Mouse (Mus musculus) heart, postnatal 0 days (tissue): ENCODE results near the gene Chrdl2. TPM values are rescaled to one million over a fixed set of nuclear protein-coding genes. Genes with fewer than 3 reads are reported as not detected.
"Not testable (repeated sequence)": the region's sequence is repeated elsewhere in the genome, so short reads cannot be mapped to it uniquely, and the experiment has no call there.

ENCODE experiments used
- ATAC-seq: fragments of 200-750 bp; cut with Nextera tagmentation; 2 replicates; pipeline ENCODE4 v1.8.0; 2017; ENCODE audit warnings: low read depth, moderate number of reproducible peaks, moderate library complexity; ENCODE audit not compliant: insufficient read depth
- DNase-seq: peaks from one replicate; pipeline ENCODE4 v3.0.0-alpha.2; 2016; ENCODE audit warnings: low spot score
- H3K27ac ChIP-seq: fragments of 300-500 bp; sonication (generic); 2 replicates; pipeline ENCODE4 v1.5.1; 2014; ENCODE audit warnings: low read depth, mild to moderate bottlenecking
- H3K27me3 ChIP-seq: fragments of 300-500 bp; sonication (generic); 2 replicates; pipeline ENCODE4 v1.6.1; 2014; ENCODE audit warnings: low read length, mixed read lengths; ENCODE audit not compliant: control insufficient read depth, insufficient read depth
- H3K36me3 ChIP-seq: fragments of 300-500 bp; sonication (generic); replicated peaks from 2 replicates; pipeline ENCODE4 v1.6.1; 2014; ENCODE audit warnings: low read length, mixed read lengths; ENCODE audit not compliant: control insufficient read depth, insufficient read depth
- H3K4me1 ChIP-seq: fragments of 300-500 bp; sonication (generic); 2 replicates; pipeline ENCODE4 v1.6.1; 2014; ENCODE audit warnings: antibody characterized with exemption; ENCODE audit not compliant: control insufficient read depth, insufficient read depth
- H3K4me2 ChIP-seq: fragments of 300-500 bp; sonication (generic); 2 replicates; pipeline ENCODE4 v1.6.1; 2014; ENCODE audit warnings: low read depth, mild to moderate bottlenecking, low read length, moderate library complexity
- H3K4me3 ChIP-seq: fragments of 300-500 bp; sonication (generic); 2 replicates; pipeline ENCODE4 v1.5.1; 2014; ENCODE audit warnings: low read depth, low read length
- H3K9ac ChIP-seq: fragments of 300-500 bp; sonication (generic); replicated peaks from 2 replicates; pipeline ENCODE4 v1.6.1; 2014; ENCODE audit warnings: low read depth, low read length, mixed read lengths
- H3K9me3 ChIP-seq: fragments of 300-500 bp; sonication (generic); replicated peaks from 2 replicates; pipeline ENCODE4 v1.6.1; 2016; ENCODE audit warnings: low read length; ENCODE audit not compliant: control insufficient read depth
- CTCF ChIP-seq: IDR thresholded peaks from 2 replicates; pipeline ENCODE4 v1.5.1; 2016; ENCODE audit warnings: antibody characterized with exemption, control low read depth, low read depth
- EP300 ChIP-seq: IDR thresholded peaks from 2 replicates; pipeline ENCODE4 v1.6.1; 2016; ENCODE audit warnings: antibody characterized with exemption, low read depth
- WGBS: fragments of 180-500 bp; shearing (Covaris S2); extraction: QIAGEN DNeasy Blood & Tissue Kit; methylation state at CpG from one replicate; pipeline ENCODE4 v1.1.7; 2014; 5-methylcytosine and 5-hydroxymethylcytosine counted together
- polyA plus RNA-seq: library from polyadenylated mRNA; unstranded; fragments of >200 nt; fragmentation: Nextera tagmentation; extraction: Ambion mirVana; gene quantifications from 2 replicates; pipeline ENCODE4 v1.2.1, GENCODE M21; 2015
- total RNA-seq: library from RNA; depleted of rRNA; stranded (reverse); fragments of >200 nt; gene quantifications from 2 replicates; pipeline ENCODE4 v1.2.3, GENCODE M21; 2014; ENCODE audit warnings: low replicate concordance

Chrdl2 gene
- total and polyA plus RNA-seq, 2 experiments from 2014 or later: 0.12 TPM; not detected in 1

DNA sequence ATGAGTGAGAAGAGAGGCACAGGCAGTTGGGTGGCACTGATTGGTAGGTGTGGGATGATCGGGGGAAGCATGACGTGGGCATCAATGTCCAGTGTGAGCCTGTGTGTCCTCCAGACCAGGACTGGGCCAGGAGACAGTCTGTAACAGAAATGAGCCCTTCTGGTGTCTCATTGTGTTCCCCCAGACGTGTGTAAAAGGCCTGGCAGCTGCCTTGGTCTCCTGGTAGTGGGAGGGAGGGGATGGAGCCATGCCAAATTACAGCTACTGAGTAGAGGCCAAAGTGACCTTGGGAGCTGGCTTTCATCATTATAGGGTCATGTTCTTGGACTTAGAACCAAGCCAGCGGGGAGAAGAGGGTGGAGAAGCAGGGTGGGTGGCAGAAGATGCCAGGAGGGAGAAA, 45.9 kb downstream of the Chrdl2 start:
- TF ChIP-seq EP300 (no peak), CTCF (no peak)
- 55% methylated on average over 4 of the region's 4 CpGs for WGBS
- no peaks in the 10 kb centered on the region for H3K27me3 ChIP-seq
- H3K9ac ChIP-seq: no peak overlapping the region
- no peak overlapping the region for H3K4me2 ChIP-seq
- H3K36me3 ChIP-seq: no peaks in the 10 kb centered on the region
- no peak; the same call in 1 of the 2 replicates for ATAC-seq
- H3K4me1 ChIP-seq: 0 out of 2 replicates have a peak, but pooled peaks cover 4% of the 10 kb centered on the region
- H3K9me3 ChIP-seq: no peaks in the 10 kb centered on the region
- DNase-seq: peak; percentile 28
- no peak overlapping the region for H3K27ac ChIP-seq
- H3K4me3 ChIP-seq: no peak overlapping the region

DNA sequence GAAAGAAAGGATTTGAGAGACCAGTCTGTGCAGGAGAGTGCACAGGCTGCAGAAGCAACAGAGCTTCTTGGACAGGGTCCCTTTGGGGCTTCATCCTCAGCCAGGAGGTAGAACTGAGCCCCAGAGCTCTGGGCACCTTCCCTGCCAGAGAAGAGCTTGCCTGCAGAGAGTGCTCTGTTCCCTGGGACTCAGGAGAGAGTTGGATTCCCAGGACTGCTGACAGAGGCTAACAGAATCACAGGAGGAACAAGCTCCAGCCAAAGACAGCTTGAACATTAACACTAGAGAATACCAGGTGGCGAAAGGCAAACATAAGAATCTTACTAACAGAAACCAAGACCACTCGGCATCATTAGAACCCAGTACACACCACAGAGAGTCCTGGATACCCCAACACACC, 47.0 kb downstream of the Chrdl2 start:
- 87% methylated on average over 2 of the region's 2 CpGs for WGBS
- ATAC-seq, H3K36me3 ChIP-seq: not testable (repeated sequence)

DNA sequence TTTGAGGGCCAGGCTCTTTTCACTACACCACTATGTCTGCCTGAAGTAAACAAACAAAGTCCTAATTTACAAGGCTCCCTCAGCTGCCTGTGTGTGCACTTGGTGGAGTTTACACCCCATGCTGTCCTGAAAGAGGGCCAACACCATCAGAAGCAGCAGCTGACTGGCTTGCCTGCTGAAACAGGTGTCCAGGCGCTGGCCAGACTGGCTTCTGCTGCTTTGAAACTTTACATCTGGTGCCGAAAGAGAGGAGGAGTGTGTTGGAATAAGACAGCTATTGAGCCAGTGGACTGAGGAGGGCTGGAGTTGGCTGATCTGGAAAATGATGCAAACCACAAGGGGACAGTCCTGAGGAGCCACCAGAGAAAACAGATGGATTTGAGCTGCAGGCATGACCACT, 68.0 kb downstream of the Chrdl2 start:
- no peak for DNase-seq

More for the DNA sequence above, 47.0 kb downstream of the Chrdl2 start:
- H3K27ac ChIP-seq, H3K4me3 ChIP-seq, H3K4me2 ChIP-seq, H3K9ac ChIP-seq, DNase-seq, H3K9me3 ChIP-seq, H3K4me1 ChIP-seq, H3K27me3 ChIP-seq: not testable (repeated sequence)

DNA sequence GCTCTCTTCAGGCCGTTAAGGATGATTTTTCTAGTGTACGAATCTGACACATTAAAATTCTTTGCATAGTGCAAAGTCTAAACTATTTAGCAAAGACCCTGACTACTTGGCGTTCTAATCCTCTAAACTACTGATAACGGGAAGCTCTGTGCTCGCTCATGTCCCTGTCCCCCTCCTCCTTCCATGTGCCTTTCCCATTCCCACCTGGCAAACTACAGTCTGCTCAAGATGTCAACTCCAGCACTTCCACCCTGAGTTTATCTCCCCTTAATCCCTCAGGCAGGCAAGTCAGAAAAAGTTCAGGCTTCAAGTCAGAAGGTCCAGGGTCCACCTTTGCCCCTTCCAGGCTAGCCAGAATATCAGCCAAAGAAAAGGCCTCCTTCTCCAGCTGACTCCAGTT, 70.3 kb downstream of the Chrdl2 start:
- TF ChIP-seq CTCF (no peak), EP300 (no peak)
- Histone ChIP-seq H3K27ac (no peak overlapping the region), H3K9me3 (no peaks in the 10 kb centered on the region), H3K36me3 (no peaks in the 10 kb centered on the region), H3K4me1 (no peaks in the 10 kb centered on the region), H3K4me2 (no peak overlapping the region), H3K4me3 (no peak overlapping the region), H3K9ac (no peak overlapping the region), H3K27me3 (no peaks in the 10 kb centered on the region)
- no peak for ATAC-seq
- DNase-seq: no peak
- WGBS: 27% methylated on average over 5 of the region's 5 CpGs

More for the DNA sequence above, 68.0 kb downstream of the Chrdl2 start:
- H3K27ac ChIP-seq: no peak overlapping the region
- H3K27me3 ChIP-seq: no peaks in the 10 kb centered on the region
- WGBS: 66% methylated on average over 2 of the region's 2 CpGs
- H3K4me2 ChIP-seq: no peak overlapping the region
- H3K36me3 ChIP-seq: no peaks in the 10 kb centered on the region
- no peaks in the 10 kb centered on the region for H3K4me1 ChIP-seq
- TF ChIP-seq EP300: no peak
- peak; percentile 20; the same call in 1 of the 2 replicates for ATAC-seq
- no peak overlapping the region for H3K9ac ChIP-seq
- no peaks in the 10 kb centered on the region for H3K9me3 ChIP-seq
- H3K4me3 ChIP-seq: no peak overlapping the region

DNA sequence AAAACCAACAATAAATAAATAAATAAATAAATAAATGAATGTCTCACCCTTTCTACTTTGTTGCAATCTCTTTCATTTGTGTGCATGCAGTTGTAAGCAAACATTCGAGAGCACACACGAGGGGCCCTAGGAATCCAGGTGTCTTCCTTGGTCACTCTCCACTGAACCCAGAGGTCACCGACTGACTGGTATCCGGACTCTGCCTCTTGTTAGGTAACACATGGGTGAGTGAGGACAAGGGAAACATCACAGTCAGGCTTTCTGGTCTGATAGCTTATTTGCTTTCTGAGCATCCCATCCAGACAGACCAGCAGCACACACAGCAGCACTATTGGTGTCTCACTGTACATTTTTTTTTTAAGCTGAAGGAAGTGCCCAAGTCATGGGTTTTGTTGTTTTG, 71.1 kb downstream of the Chrdl2 start:
- Histone ChIP-seq H3K9ac (no peak overlapping the region), H3K4me1 (no peaks in the 10 kb centered on the region), H3K36me3 (peaks cover 4% of the 10 kb centered on the region), H3K9me3 (no peaks in the 10 kb centered on the region), H3K4me2 (no peak overlapping the region), H3K4me3 (no peak overlapping the region), H3K27ac (no peak overlapping the region), H3K27me3 (no peaks in the 10 kb centered on the region)
- no peak for DNase-seq
- TF ChIP-seq CTCF (no peak), EP300 (no peak)
- no peak for ATAC-seq
- WGBS: 85% methylated on average over 4 of the region's 4 CpGs

DNA sequence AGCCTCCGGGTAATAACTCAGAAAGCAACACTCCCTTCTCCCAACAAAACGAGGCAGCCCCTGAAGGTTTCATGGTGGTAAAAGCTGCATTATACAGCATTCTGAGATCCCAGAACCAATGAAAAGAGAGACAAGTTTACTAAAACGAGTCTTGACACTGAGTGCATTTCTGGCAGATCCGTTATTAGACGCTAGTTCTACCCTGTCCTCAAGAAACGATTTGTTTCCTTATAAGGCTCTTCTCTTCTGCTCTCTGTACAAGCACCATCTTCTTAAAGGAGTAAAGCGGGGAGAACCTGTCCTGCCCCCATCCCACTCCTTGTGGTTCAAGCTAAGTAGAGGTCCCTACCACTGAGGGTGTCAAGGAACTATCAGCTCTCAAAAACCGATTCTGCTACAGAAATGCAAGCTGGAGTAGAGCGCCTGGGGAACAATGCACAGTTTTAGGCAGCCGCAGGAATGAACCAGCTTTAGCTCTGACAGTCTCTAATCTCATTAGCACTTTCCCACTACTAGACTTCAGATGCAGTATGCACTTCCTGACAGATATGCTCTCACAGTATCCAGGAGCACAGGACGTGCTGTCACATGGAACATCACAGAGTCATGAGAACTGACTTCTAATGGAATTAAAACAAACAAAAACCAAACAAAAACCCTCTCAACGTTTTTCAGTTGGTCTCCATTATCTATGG, 74.3 kb downstream of the Chrdl2 start:
- peak; percentile 41; the same call in 1 of the 2 replicates for ATAC-seq
- H3K9me3 ChIP-seq: no peaks in the 10 kb centered on the region
- no peaks in the 10 kb centered on the region for H3K4me1 ChIP-seq
- TF ChIP-seq EP300: no peak
- TF ChIP-seq CTCF: no peak
- H3K27ac ChIP-seq: peak overlapping the region; percentile 23; the same call in 1 of the 2 replicates
- peaks cover 29% of the 10 kb centered on the region for H3K36me3 ChIP-seq
- peak; percentile 12 for DNase-seq
- H3K27me3 ChIP-seq: no peaks in the 10 kb centered on the region
- no peak overlapping the region for H3K4me2 ChIP-seq
- H3K4me3 ChIP-seq: no peak overlapping the region
- WGBS: 43% methylated on average over 12 of the region's 12 CpGs
- H3K9ac ChIP-seq: no peak overlapping the region
